ENCODE assay signal across 8 mouse cellular contexts in the genomic region with DNA sequence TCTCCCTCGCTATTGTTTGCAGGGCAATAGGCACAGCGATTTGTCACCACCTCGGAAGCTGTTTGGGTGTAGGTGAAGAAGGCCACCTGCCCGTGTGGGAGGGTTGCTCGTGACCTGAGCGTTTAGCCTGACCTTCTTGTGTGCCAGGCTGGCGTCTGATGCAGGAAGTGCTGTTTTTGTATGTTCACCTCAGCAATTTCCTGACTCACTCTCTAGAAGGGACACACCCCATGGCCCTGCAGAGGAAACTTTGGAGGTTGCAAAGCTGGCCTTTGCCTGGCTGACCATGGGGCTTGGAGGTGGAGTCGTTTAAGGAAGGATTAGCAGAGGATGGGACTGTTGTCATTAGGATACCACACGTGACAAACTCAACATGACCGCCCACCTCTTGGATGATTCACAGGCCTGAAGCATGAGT. TPM values are rescaled to one million over a fixed set of nuclear protein-coding genes. Genes with fewer than 3 reads are reported as not detected.
A peak's percentile ranks its signal among the peaks of the same experiment; 100 is the strongest.
DNase-seq lines count a peak whose midpoint lies in the region; ATAC-seq and TF ChIP-seq lines count a peak whose summit lies in the region.

No protein-coding gene starts in this region.

- no peak for TF ChIP-seq POLR2A in bone marrow macrophage, adult 2 months (IDR thresholded peaks at IDR 0.05; ENCODE audit: borderline replicate concordance, low read depth, low read length)

- DNase-seq in kidney, adult 18-20 months, result no peak
- no peak for DNase-seq in liver, embryonic 11.5 days (ENCODE audit: low spot score)
- DNase-seq in spleen, postnatal 4 days (ENCODE audit: low spot score in 2 of 2), result peak; percentile 55 to 77
- DNase-seq in cerebellum, postnatal 25 days, result no peak
- no peak for DNase-seq in neural tube, embryonic 10.5 days (ENCODE audit: extremely low spot score, low spot score)
- no peak for DNase-seq in left cerebral cortex, adult 9 months (ENCODE audit: low spot score in 2 of 2)

- WGBS in kidney, embryonic 16.5 days, result 14% methylated on average over 10 of the region's 10 CpGs
- 36% methylated on average over 10 of the region's 10 CpGs for WGBS in liver, embryonic 11.5 days

- no peak overlapping the region for H3K4me2 ChIP-seq in kidney, embryonic 16.5 days (replicated peaks; ENCODE audit: low read depth, low read length)
- H3K4me2 ChIP-seq in liver, embryonic 11.5 days, result no peak overlapping the region

- no peaks in the 10 kb centered on the region for H3K36me3 ChIP-seq in kidney, embryonic 16.5 days (ENCODE audit: insufficient read depth, low read length)
- H3K36me3 ChIP-seq in liver, embryonic 11.5 days (ENCODE audit: control insufficient read depth, insufficient read depth, low read length), result no peaks in the 10 kb centered on the region

- H3K9ac ChIP-seq in kidney, embryonic 16.5 days (replicated peaks; ENCODE audit: low read length), result 0 out of 2 replicates have a peak overlapping the region, but pooled peaks have one; percentile 10
- H3K9ac ChIP-seq in liver, embryonic 11.5 days (ENCODE audit: low read depth, low read length), result no peak overlapping the region

- H3K27ac ChIP-seq in kidney, embryonic 16.5 days (ENCODE audit: low read length), result no peak overlapping the region
- peak overlapping the region; percentile 100 for H3K27ac ChIP-seq in bone marrow macrophage, adult 2 months (ENCODE audit: insufficient read depth, low read depth, low read length)
- H3K27ac ChIP-seq in liver, embryonic 11.5 days (ENCODE audit: low read depth, low read length), result peak overlapping the region; percentile 30

- H3K4me1 ChIP-seq in kidney, embryonic 16.5 days (ENCODE audit: insufficient read depth, low read length), result peaks cover 33% of the 10 kb centered on the region
- peaks cover 70% of the 10 kb centered on the region for H3K4me1 ChIP-seq in bone marrow macrophage, adult 2 months (ENCODE audit: control insufficient read depth, insufficient read depth, low read length)
- H3K4me1 ChIP-seq in liver, embryonic 11.5 days (replicated peaks; ENCODE audit: control insufficient read depth, insufficient read depth, low read length), result peaks cover 32% of the 10 kb centered on the region

- TF ChIP-seq CTCF in bone marrow macrophage, adult 2 months (IDR thresholded peaks at IDR 0.05; ENCODE audit: low read depth, low read length), result no peak

- ATAC-seq in kidney, embryonic 16.5 days (ENCODE audit: low FRiP score, low TSS enrichment), result no peak
- no peak for ATAC-seq in liver, embryonic 11.5 days (replicated peaks; ENCODE audit: low FRiP score)

- H3K4me3 ChIP-seq in kidney, embryonic 16.5 days (ENCODE audit: low read length), result no peak overlapping the region
- peak overlapping the region; percentile 34 for H3K4me3 ChIP-seq in bone marrow macrophage, adult 2 months (ENCODE audit: insufficient read depth, low read length)
- no peak overlapping the region for H3K4me3 ChIP-seq in liver, embryonic 11.5 days (ENCODE audit: low read depth, low read length)

- H3K9me3 ChIP-seq in kidney, embryonic 16.5 days (ENCODE audit: low read length), result no peaks in the 10 kb centered on the region
- no peaks in the 10 kb centered on the region for H3K9me3 ChIP-seq in liver, embryonic 11.5 days (ENCODE audit: control insufficient read depth, low read length)

- no peaks in the 10 kb centered on the region for H3K27me3 ChIP-seq in kidney, embryonic 16.5 days (ENCODE audit: insufficient read depth, low read length)
- H3K27me3 ChIP-seq in liver, embryonic 11.5 days (replicated peaks; ENCODE audit: control insufficient read depth, insufficient read depth, low read length), result no peaks in the 10 kb centered on the region

RNA-seq across cellular contexts. Expression of a gene that starts 18.9 kb away (rescaled TPM):
- 23.1 and 30.4 TPM in 2 replicates for polyA plus RNA-seq in kidney, embryonic 16.5 days (2015; fragmentation: Nextera tagmentation; extraction: Ambion mirVana)
- polyA plus RNA-seq in bone marrow macrophage, adult 2 months (2012; ENCODE audit: insufficient read depth, insufficient read length, missing spikeins), result 226 and 227 TPM in 2 replicates
- polyA plus RNA-seq in liver, embryonic 11.5 days (2014; fragmentation: Nextera tagmentation; extraction: Ambion mirVana), result 33.8 and 40.0 TPM in 2 replicates

Comparison
In these comparisons a context has a peak if more than half of its experiments do, and no peak if none do; other contexts are left out.
1. DNase-seq: peak in spleen, postnatal 4 days (2 of 2); none in kidney, adult 18-20 months (single experiment), liver, embryonic 11.5 days (single experiment), cerebellum, postnatal 25 days (0 of 2), neural tube, embryonic 10.5 days (single experiment) and left cerebral cortex, adult 9 months (0 of 2).